Mouse (Mus musculus): ENCODE measurements around the gene Gtf2i. TPM values are rescaled to one million over a fixed set of nuclear protein-coding genes. Genes with fewer than 3 reads are reported as not detected.

The Gtf2i gene
- total RNA-seq, 2 experiments from 2014 or later = 131 to 156 TPM

GRCm38 (mm10) chr5:134209931-134210554, 104.5 kb downstream of the Gtf2i start:
- no peak for DNase-seq

DNA sequence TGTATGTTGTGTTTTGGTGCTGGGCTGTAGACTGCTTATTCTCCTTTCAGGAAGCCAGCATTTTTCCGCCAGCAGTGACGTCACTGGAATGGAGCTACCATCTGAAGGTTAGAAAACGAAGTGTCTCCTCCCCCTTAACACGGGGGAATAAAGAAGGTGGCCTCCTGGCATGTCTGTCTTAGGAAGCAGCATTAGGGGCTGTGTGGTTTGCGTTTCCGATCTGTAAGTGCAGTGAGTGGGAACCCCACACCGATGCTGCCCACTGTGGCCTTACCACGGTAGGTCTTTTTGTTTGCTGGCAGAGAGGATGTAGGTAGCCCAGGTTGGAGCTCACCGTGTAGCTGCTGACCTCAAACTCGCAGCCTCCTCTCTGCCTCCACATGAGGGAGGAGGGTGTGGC, 107.8 kb downstream of the Gtf2i start:
- no peak for DNase-seq

DNA sequence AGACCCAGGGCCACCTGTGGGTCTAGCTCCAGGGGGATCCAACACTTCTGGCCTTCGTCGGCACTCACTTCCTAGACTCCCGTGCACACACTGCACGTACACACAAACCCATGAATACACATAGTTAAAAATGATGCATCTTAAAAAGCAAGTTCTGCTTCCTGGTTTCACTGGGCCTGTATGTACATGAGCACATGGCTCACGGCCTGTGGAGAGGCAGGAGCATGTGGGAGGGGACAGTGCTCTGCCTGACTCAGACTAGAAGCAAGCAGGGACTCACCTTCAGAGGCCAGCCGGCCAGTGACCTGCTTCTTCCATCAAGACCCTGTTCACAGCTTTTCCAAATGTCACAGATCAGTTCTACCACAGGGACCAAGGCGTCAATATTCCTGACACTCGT, 120.9 kb downstream of the Gtf2i start:
- DNase-seq = no peak

DNA sequence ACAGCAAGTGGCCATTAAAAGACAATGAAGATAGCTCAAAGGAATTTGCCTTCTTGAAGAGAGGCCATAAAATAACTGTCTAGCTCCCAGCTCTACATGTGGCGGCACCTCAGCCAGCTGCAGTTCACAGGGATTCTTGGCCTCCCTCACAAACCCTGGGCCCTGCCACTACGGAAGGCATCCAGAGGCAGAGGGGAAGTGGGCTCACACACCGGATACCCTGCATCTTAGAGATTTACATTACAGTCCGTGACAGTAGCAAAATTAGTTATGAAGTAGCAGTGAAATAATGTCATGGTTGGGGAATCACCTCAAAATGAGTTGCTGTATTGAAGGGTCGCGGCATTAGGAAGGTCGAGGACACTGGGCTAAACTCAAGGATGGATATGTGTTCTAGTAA, 126.0 kb downstream of the Gtf2i start:
- DNase-seq = no peak

Small RNA genes lying within 50 kb of the gene (microRNA-seq; reads per million reads assigned to microRNA genes)
- gene Mir3965 = 0 reads per million in 2 experiments

Other genes with a start within 250 kb of the Gtf2i start
- gene Castor2, start 215.0 kb downstream of the Gtf2i start, total RNA-seq (2021) = 10 to 100 TPM; 63.2 to 63.5 TPM
- 10 to 100 TPM; 17.2 to 17.4 TPM for gene Rcc1l, start 138.0 kb downstream of the Gtf2i start, total RNA-seq (2021)
- gene Gtf2ird2, start 130.7 kb downstream of the Gtf2i start, total RNA-seq (2021) = 1 to 10 TPM; 6.1 to 7.2 TPM
- 1 to 10 TPM; 3.4 to 4.7 TPM for gene Ncf1, start 85.1 kb downstream of the Gtf2i start, total RNA-seq (2021)
- gene Gtf2ird1, start 142.0 kb upstream of the Gtf2i start, total RNA-seq (2021) = 10 to 100 TPM; 19.9 to 29.2 TPM
- 10 to 100 TPM; 10.1 to 12.8 TPM for gene Clip2, start 237.7 kb upstream of the Gtf2i start, total RNA-seq (2021)
- under 1 TPM; 0.14 to 0.16 TPM for gene Syna, start 245.4 kb upstream of the Gtf2i start, total RNA-seq (2021)